13 mouse cellular contexts compared by ENCODE assay signal in the genomic region with DNA sequence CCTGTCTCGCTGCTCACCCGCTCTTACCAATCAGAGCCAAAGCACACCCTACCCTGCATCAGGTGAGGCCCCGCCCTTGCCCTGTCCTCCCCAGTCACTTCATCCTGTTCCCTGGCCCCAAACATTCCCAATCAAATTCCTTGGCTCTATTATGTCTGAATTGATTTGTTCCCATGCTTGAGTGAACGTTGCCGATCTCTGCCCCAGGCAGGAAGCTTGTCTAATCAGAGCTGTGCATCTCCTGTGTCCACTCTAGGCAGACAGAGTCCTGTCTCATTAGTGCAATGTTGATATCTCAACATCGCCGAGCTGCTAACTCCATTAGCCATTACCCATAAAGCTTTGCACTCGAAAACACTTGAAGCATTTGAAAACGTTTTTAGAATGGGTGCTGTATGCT.
"Had no signal": no experiment of that assay in that cellular context is flagged by ENCODE, and none has a peak within 500 bp of the region (broad histone marks: within the 10 kb centered on the region; RNA-seq: fewer than 3 reads in every experiment).

No protein-coding gene starts in this region.

- H3K9ac ChIP-seq: intestine, embryonic 15.5 days; liver, embryonic 15.5 days; midbrain, embryonic 15.5 days; neural tube, embryonic 13.5 days had no signal

- H3K27me3 ChIP-seq: intestine, embryonic 15.5 days; liver, embryonic 15.5 days; midbrain, embryonic 15.5 days; neural tube, embryonic 13.5 days had no signal

- DNase-seq: kidney, postnatal 10 days; lung, adult 2 months; lung, postnatal 36 days; thymus, postnatal 36 days had no signal

- H3K9me3 ChIP-seq: intestine, embryonic 15.5 days; limb, embryonic 10.5 days; liver, embryonic 15.5 days; midbrain, embryonic 10.5 days; midbrain, embryonic 15.5 days; neural tube, embryonic 13.5 days had no signal

- H3K4me2 ChIP-seq: intestine, embryonic 15.5 days; liver, embryonic 11.5 days; liver, embryonic 15.5 days; midbrain, embryonic 15.5 days; neural tube, embryonic 13.5 days had no signal

- H3K27ac ChIP-seq: intestine, embryonic 15.5 days; left cerebral cortex, adult 2 months; limb, embryonic 10.5 days; liver, embryonic 15.5 days; midbrain, embryonic 10.5 days; midbrain, embryonic 15.5 days; neural tube, embryonic 13.5 days had no signal

- H3K36me3 ChIP-seq: intestine, embryonic 15.5 days; limb, embryonic 10.5 days; liver, embryonic 15.5 days; midbrain, embryonic 10.5 days; midbrain, embryonic 15.5 days; neural tube, embryonic 13.5 days had no signal

- H3K4me3 ChIP-seq: intestine, embryonic 15.5 days; left cerebral cortex, adult 2 months; limb, embryonic 10.5 days; liver, embryonic 15.5 days; midbrain, embryonic 10.5 days; midbrain, embryonic 15.5 days; neural tube, embryonic 13.5 days had no signal

- ATAC-seq: intestine, embryonic 15.5 days; lung, postnatal 0 days; midbrain, embryonic 15.5 days had no signal

- H3K4me1 ChIP-seq: intestine, embryonic 15.5 days; liver, embryonic 15.5 days; midbrain, embryonic 15.5 days had no signal
